Mouse (Mus musculus) ES-E14 (cell line): ENCODE measurements around the gene Eno2. TPM values are rescaled to one million over a fixed set of nuclear protein-coding genes. Genes with fewer than 3 reads are reported as not detected.

Experiments
- DNase-seq: peaks from one replicate; pipeline ENCODE4 v3.0.0-alpha.2; 2013; ENCODE audit warnings: low read depth, low spot score
- H3K27ac ChIP-seq: 2 replicates; pipeline ENCODE4 v1.5.1; 2012; ENCODE audit warnings: low read depth, mild to moderate bottlenecking, low read length, moderate library complexity, mixed read lengths; ENCODE audit not compliant: poor library complexity, insufficient read depth, severe bottlenecking
- H3K36me3 ChIP-seq: 2 replicates; pipeline ENCODE4 v1.6.1; 2012; ENCODE audit warnings: mild to moderate bottlenecking, low read length, moderate library complexity, mixed read lengths; ENCODE audit not compliant: control insufficient read depth, poor library complexity, insufficient read depth, severe bottlenecking
- H3K4me1 ChIP-seq, 2 experiments: fragments of 150-350 bp in 1 of 2; sonication (generic) in 1 of 2; 2 replicates each; pipeline ENCODE4 v1.6.1; 2012; ENCODE audit warnings: low read length in 2 of 2, mild to moderate bottlenecking in 1 of 2, mixed read lengths in 1 of 2; ENCODE audit not compliant: control insufficient read depth in 2 of 2, insufficient read depth in 2 of 2, poor library complexity in 1 of 2
- H3K4me3 ChIP-seq, 2 experiments: fragments of 150-350 bp in 1 of 2; sonication (generic) in 1 of 2; 2 replicates each; pipeline ENCODE4 v1.5.1; 2012; ENCODE audit warnings: low read length in 2 of 2, low read depth in 1 of 2, mild to moderate bottlenecking in 1 of 2, mixed read lengths in 1 of 2; ENCODE audit not compliant: insufficient read depth in 1 of 2, poor library complexity in 1 of 2, severe bottlenecking in 1 of 2
- H3K9ac ChIP-seq: 2 replicates; pipeline ENCODE4 v1.6.1; 2012; ENCODE audit warnings: low read depth, mild to moderate bottlenecking, low read length, mixed read lengths; ENCODE audit not compliant: poor library complexity, insufficient read depth, severe bottlenecking
- H3K9me3 ChIP-seq: fragments of 150-350 bp; sonication (generic); 2 replicates; pipeline ENCODE4 v1.6.1; 2012; ENCODE audit warnings: low read depth, mild to moderate bottlenecking, low read length; ENCODE audit not compliant: control insufficient read depth, insufficient read depth
- CHD2 ChIP-seq: IDR thresholded peaks from 2 replicates; pipeline ENCODE4 v1.6.1; 2014; ENCODE audit warnings: mild to moderate bottlenecking, low read depth, low read length, inconsistent platforms
- HCFC1 ChIP-seq: IDR thresholded peaks from 2 replicates; pipeline ENCODE4 v1.6.1; 2012; ENCODE audit warnings: low read length, inconsistent platforms, borderline replicate concordance; ENCODE audit not compliant: insufficient read depth
- MAFK ChIP-seq: IDR thresholded peaks from 2 replicates; pipeline ENCODE4 v1.6.1; 2014; ENCODE audit warnings: mild to moderate bottlenecking, low read depth, low read length, inconsistent platforms; ENCODE audit not compliant: insufficient read depth
- ZC3H11A ChIP-seq: IDR thresholded peaks from 2 replicates; pipeline ENCODE4 v1.6.1; 2012; ENCODE audit warnings: low read depth, mild to moderate bottlenecking, inconsistent platforms, low read length, borderline replicate concordance
- ZNF384 ChIP-seq: IDR thresholded peaks from 2 replicates; pipeline ENCODE4 v1.6.1; 2012; ENCODE audit warnings: low read depth, low read length, inconsistent platforms
- in situ Hi-C, 2 experiments: fragments of 600-800 bp; cut with MboI; formaldehyde crosslinking; loops; one replicate each; pipeline ENCODE4 v1.15.1; 2025; ENCODE audit warnings: low sequenced_read_pairs in 2 of 2, inconsistent platforms in 1 of 2; ENCODE audit not compliant: unreplicated experiment in 2 of 2
- total RNA-seq: library from RNA; depleted of rRNA; stranded (reverse); fragments of 300-350 nt; gene quantifications from 2 replicates; pipeline ENCODE4 v1.2.3, GENCODE M21; 2012

Gene Eno2
- total RNA-seq, 1 experiment: 10.1 TPM

DNA sequence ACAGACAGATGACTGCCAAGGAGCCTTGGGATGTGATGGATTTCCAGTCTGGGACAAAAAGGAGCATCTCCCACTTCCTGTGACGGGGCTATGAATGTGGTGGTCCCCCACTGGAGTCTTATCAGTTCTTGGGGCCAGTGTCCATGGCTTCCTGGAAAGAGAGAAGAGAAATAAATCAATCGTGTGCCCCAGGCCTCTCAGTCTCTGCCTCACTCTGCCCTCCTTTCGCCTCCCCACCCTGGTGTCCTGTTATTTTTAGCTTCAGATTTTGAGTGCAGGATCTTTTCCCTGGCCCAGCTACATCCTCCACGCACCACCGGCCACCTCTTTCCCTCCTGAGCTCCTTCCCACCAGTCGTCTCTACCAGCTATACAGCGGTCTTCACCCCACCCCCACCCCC lies 540 bp upstream of the Eno2 start:
- H3K9me3 ChIP-seq: no peaks in the 10 kb centered on the region
- no peaks in the 10 kb centered on the region for H3K36me3 ChIP-seq
- no peak for DNase-seq
- H3K4me3 ChIP-seq: peak overlapping the region in 1 of 2 experiments; percentile 54; a peak in 2 of 4 replicates
- no peak overlapping the region for H3K27ac ChIP-seq
- H3K9ac ChIP-seq: no peak overlapping the region
- in situ Hi-C loops: no loop called here
- TF ChIP-seq ZNF384: no peak
- no peak for TF ChIP-seq CHD2
- TF ChIP-seq HCFC1: no peak
- TF ChIP-seq ZC3H11A: no peak
- TF ChIP-seq MAFK: no peak
- H3K4me1 ChIP-seq: peaks cover 3 to 23% of the 10 kb centered on the region in 2 experiments

DNA sequence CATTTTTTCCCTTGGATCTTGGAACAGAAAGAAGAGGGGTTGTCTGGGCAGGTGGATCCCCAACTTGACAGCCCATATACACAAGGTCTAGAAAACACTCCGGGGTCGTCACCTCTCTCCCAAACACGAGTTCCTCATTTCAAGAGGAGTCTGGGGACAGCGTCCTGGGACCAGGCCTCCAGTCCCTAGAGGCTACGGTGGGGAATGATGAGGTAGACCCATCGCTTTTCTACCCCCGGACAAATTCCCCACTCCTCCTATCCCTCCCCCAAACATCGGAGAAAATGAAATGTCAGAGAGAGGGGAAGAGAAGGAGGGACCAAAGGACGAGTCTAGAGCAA lies 799 bp downstream of the Eno2 start:
- no peak for TF ChIP-seq CHD2
- TF ChIP-seq HCFC1: no peak
- peak overlapping the region; percentile 54 to 65; a peak in 3 of 4 replicates for H3K4me3 ChIP-seq
- H3K27ac ChIP-seq: no peak overlapping the region
- no peaks in the 10 kb centered on the region for H3K36me3 ChIP-seq
- H3K4me1 ChIP-seq: peaks cover 3 to 23% of the 10 kb centered on the region in 2 experiments
- H3K9me3 ChIP-seq: no peaks in the 10 kb centered on the region
- in situ Hi-C loops: no loop called here
- no peak for DNase-seq
- no peak overlapping the region for H3K9ac ChIP-seq

DNA sequence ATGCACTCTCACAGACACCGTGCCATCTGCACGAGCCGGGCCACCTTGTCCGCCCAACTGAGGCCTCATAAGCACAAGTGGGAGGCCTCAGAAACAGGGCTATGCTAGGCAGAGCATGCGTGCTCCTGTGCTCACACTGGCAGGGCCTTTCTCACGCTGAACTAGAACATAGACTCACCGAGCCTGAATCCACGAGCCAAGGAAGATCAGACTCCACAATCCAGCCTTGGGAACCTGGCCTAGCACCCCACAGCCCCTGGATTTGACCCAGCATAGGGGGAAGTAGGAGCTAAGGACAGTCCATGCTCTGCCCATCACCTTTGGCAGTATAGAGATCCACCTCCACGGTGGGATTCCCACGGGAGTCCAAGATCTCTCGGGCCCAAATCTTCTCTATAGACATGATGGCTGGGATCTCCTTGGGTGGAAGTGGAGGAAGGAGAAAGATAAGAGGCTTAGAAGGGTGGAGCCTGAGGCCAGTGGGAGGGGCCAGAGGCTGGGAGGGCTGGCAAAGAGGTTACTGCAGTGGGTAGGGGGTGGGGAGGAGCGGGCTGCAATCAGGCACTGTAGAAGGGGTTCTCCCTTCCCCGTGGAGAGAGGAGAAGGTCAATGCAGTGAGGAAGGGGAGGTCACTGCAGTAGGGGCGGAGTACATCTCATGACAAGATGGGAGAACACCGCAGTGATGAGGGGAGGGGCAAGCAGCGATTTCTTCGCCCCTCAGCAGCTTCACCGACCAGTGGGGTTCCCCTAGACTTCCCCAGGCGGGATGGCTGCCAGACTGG lies 1.4 kb downstream of the Eno2 start:
- Histone ChIP-seq H3K9me3 (no peaks in the 10 kb centered on the region), H3K27ac (no peak overlapping the region), H3K9ac (peak overlapping the region; percentile 15), H3K4me3 (peak overlapping the region; percentile 54 to 65), H3K36me3 (no peaks in the 10 kb centered on the region), H3K4me1 (peaks cover 3 to 23% of the 10 kb centered on the region in 2 experiments)
- TF ChIP-seq ZNF384 (no peak), HCFC1 (no peak), CHD2 (no peak), ZC3H11A (no peak), MAFK (no peak)
- peak; percentile 68 for DNase-seq
- in situ Hi-C loops: no loop called here

DNA sequence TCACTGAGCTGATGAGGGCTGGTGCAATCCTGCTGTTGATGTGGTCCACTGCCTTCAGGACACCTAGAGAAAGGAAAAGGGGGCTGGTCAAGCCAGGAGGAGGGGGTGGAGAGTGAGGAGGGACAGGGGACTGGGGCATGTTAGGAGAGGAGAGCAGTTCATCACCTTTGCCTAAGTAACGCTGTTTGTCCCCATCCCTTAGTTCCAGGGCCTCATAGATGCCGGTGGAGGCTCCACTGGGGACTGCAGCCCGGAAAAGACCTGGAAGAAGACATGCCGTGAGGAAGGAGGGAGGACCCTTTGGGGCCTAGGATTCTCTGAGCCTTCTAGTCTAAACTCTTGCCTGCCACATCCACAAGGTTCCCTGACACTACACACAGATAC lies 1.9 kb downstream of the Eno2 start:
- Histone ChIP-seq H3K27ac (no peak overlapping the region), H3K9ac (peak overlapping the region; percentile 15; the same call in 1 of the 2 replicates), H3K4me3 (peak overlapping the region in 1 of 2 experiments; percentile 65; a peak in 3 of 4 replicates), H3K36me3 (no peaks in the 10 kb centered on the region), H3K4me1 (peaks cover 3 to 23% of the 10 kb centered on the region in 2 experiments), H3K9me3 (no peaks in the 10 kb centered on the region)
- in situ Hi-C loops: no loop called here
- TF ChIP-seq ZNF384: no peak
- TF ChIP-seq HCFC1: no peak
- TF ChIP-seq CHD2: no peak
- no peak for TF ChIP-seq MAFK
- no peak for TF ChIP-seq ZC3H11A
- DNase-seq: no peak

DNA sequence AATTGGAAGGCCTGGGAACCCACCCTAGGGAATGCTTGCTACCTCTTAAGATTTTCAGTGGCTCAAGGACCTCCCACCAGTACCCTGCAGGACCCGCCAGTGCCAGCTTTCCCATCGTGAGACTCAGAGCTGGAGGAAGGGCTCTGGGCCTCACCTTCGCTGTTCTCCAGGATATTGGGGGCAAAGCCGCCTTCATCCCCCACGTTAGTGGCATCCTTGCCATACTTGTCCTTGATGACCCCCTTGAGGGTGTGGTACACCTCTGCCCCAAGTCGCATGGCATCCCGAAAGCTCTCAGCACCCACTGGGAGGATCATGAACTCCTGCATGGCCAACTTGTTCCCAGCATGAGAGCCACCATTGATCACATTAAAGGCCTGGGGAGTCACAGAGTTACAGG lies 3.5 kb downstream of the Eno2 start:
- no peak overlapping the region for H3K4me3 ChIP-seq
- in situ Hi-C loops: no loop called here
- no peak for DNase-seq
- H3K9ac ChIP-seq: no peak overlapping the region
- H3K4me1 ChIP-seq: peaks cover 3 to 23% of the 10 kb centered on the region in 2 experiments
- no peaks in the 10 kb centered on the region; the same call in 1 of the 2 replicates for H3K36me3 ChIP-seq
- TF ChIP-seq HCFC1: no peak
- no peak for TF ChIP-seq ZC3H11A
- TF ChIP-seq MAFK: no peak
- TF ChIP-seq ZNF384: no peak
- no peak for TF ChIP-seq CHD2
- no peaks in the 10 kb centered on the region for H3K9me3 ChIP-seq
- H3K27ac ChIP-seq: no peak overlapping the region
